ENCODE assay signal across 8 mouse cellular contexts in genomic region chr5:52112191-52112760, GRCm38 (mm10).
A peak's percentile ranks its signal among the peaks of the same experiment; 100 is the strongest.
DNase-seq lines count a peak whose midpoint lies in the region; ATAC-seq and TF ChIP-seq lines count a peak whose summit lies in the region.

No protein-coding gene starts in this region.

- TF ChIP-seq POLR2A in heart, adult 2 months (IDR thresholded peaks at IDR 0.05; ENCODE audit: insufficient read depth, low read depth, low read length): no peak

- H3K27ac ChIP-seq in heart, adult 2 months: no peak overlapping the region
- H3K27ac ChIP-seq in hindbrain, postnatal 0 days: no peak overlapping the region
- no peak overlapping the region for H3K27ac ChIP-seq in midbrain, embryonic 15.5 days

- peak overlapping the region; percentile 36; the same call in 1 of the 2 replicates for H3K4me3 ChIP-seq in heart, adult 2 months
- H3K4me3 ChIP-seq in hindbrain, postnatal 0 days (ENCODE audit: low read length): peak overlapping the region; percentile 59
- peak overlapping the region; percentile 83 for H3K4me3 ChIP-seq in midbrain, embryonic 15.5 days

- peak overlapping the region; percentile 82 for H3K4me2 ChIP-seq in hindbrain, postnatal 0 days (ENCODE audit: low read depth, low read length)
- H3K4me2 ChIP-seq in midbrain, embryonic 15.5 days: peak overlapping the region; percentile 97

- H3K9ac ChIP-seq in heart, adult 2 months (ENCODE audit: low read depth, low read length): no peak overlapping the region
- H3K9ac ChIP-seq in hindbrain, postnatal 0 days (replicated peaks; ENCODE audit: low read length): no peak overlapping the region
- peak overlapping the region; percentile 78; the same call in 1 of the 2 replicates for H3K9ac ChIP-seq in midbrain, embryonic 15.5 days

- DNase-seq in heart, adult 2 months: no peak
- no peak for DNase-seq in heart, postnatal 36 days
- peak; percentile 57 for DNase-seq in embryo, embryonic 11 days
- DNase-seq in hindbrain, postnatal 0 days (ENCODE audit: low spot score): peak; percentile 17
- no peak for DNase-seq in spleen, postnatal 36 days (ENCODE audit: low spot score in 2 of 2)
- DNase-seq in right cerebral cortex, postnatal 10 days (ENCODE audit: low spot score in 2 of 2): no peak
- no peak for DNase-seq in right cerebral cortex, postnatal 36 days (ENCODE audit: low spot score in 2 of 2)

- intact Hi-C loops in heart, adult 2 months (cut with DNase I): no loop called here
- intact Hi-C loops in heart, postnatal 36 days (cut with DNase I): no loop called here

- peaks cover 2% of the 10 kb centered on the region; the same call in 1 of the 2 replicates for H3K4me1 ChIP-seq in heart, adult 2 months (ENCODE audit: control insufficient read depth, insufficient read depth, low read length)
- H3K4me1 ChIP-seq in hindbrain, postnatal 0 days (ENCODE audit: insufficient read depth, low read length): 0 out of 2 replicates have a peak, but pooled peaks cover 3% of the 10 kb centered on the region
- peaks cover 40% of the 10 kb centered on the region for H3K4me1 ChIP-seq in midbrain, embryonic 15.5 days

- no peaks in the 10 kb centered on the region for H3K9me3 ChIP-seq in hindbrain, postnatal 0 days (ENCODE audit: low read length)
- no peaks in the 10 kb centered on the region for H3K9me3 ChIP-seq in midbrain, embryonic 15.5 days

- TF ChIP-seq EP300 in heart, adult 2 months (IDR thresholded peaks at IDR 0.05; ENCODE audit: insufficient read depth, low read depth, low read length): no peak

- no peaks in the 10 kb centered on the region for H3K79me2 ChIP-seq in heart, adult 2 months (replicated peaks; ENCODE audit: control insufficient read depth, insufficient read depth, low read length)

- no peak for TF ChIP-seq CTCF in heart, adult 2 months (IDR thresholded peaks at IDR 0.05)
- TF ChIP-seq CTCF in hindbrain, postnatal 0 days (IDR thresholded peaks at IDR 0.05; ENCODE audit: low read depth): no peak

- H3K27me3 ChIP-seq in heart, adult 2 months (ENCODE audit: control insufficient read depth, insufficient read depth, low read length): peaks cover 12% of the 10 kb centered on the region; the same call in 1 of the 2 replicates
- no peaks in the 10 kb centered on the region for H3K27me3 ChIP-seq in hindbrain, postnatal 0 days (ENCODE audit: insufficient read depth, low read length)
- H3K27me3 ChIP-seq in midbrain, embryonic 15.5 days (replicated peaks): 0 out of 2 replicates have a peak, but pooled peaks cover 19% of the 10 kb centered on the region

- ATAC-seq in hindbrain, postnatal 0 days: no peak
- ATAC-seq in midbrain, embryonic 15.5 days (replicated peaks): no peak

- H3K36me3 ChIP-seq in heart, adult 2 months (ENCODE audit: control insufficient read depth, insufficient read depth, low read length): no peaks in the 10 kb centered on the region
- no peaks in the 10 kb centered on the region for H3K36me3 ChIP-seq in hindbrain, postnatal 0 days (ENCODE audit: insufficient read depth, low read length)
- H3K36me3 ChIP-seq in midbrain, embryonic 15.5 days (replicated peaks): no peaks in the 10 kb centered on the region

- 49% methylated on average over 16 of the region's 16 CpGs for WGBS in heart, adult 2 months
- WGBS in hindbrain, postnatal 0 days: 9% methylated on average over 16 of the region's 16 CpGs
- 4% methylated on average over 16 of the region's 16 CpGs for WGBS in midbrain, embryonic 15.5 days

Comparison
In these comparisons a context has a peak if more than half of its experiments do, and no peak if none do; other contexts are left out.
1. DNase-seq: peak in embryo, embryonic 11 days (single experiment) and hindbrain, postnatal 0 days (single experiment); none in heart, adult 2 months (0 of 2), heart, postnatal 36 days (0 of 2), spleen, postnatal 36 days (0 of 2), right cerebral cortex, postnatal 10 days (0 of 2) and right cerebral cortex, postnatal 36 days (0 of 2).
2. Peak in every context shown above with its lines, with median percentiles within 50 percentile points of each other: H3K4me3 ChIP-seq.